Mouse (Mus musculus): ENCODE results near the gene Ltbp2. TPM values are rescaled to one million over a fixed set of nuclear protein-coding genes. Genes with fewer than 3 reads are reported as not detected.

Gene Ltbp2
- polyA plus RNA-seq, 1 experiment from 2014 or later, result 0.83 TPM

DNA sequence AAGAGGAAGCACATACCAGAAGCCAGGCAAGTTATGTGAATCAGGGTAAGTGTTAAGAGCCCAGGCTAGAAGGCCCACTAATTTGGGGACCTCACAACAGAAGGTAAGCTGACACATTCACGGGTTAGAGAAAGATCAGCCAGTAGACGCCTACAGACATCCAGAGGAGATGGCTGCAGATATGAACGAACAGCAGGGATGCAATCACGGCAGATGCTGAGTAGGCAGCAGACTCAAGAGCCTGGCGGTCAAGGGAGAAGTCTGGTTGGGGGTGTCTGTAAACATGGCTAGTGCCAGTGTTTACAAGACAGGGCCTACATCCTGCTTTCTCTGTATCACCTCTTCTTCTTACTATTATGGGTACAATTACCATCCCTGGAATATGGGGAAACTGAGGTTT, 13.1 kb downstream of the Ltbp2 start:
- Histone ChIP-seq H3K9me3 (ENCODE audit: control insufficient read depth, low read length) (no peaks in the 10 kb centered on the region), H3K4me2 (ENCODE audit: low read depth, low read length) (no peak overlapping the region), H3K4me1 (ENCODE audit: control insufficient read depth, insufficient read depth, low read length) (peaks cover 10% of the 10 kb centered on the region), H3K27ac (ENCODE audit: low read length) (no peak overlapping the region), H3K4me3 (ENCODE audit: low read length) (no peak overlapping the region), H3K27me3 (replicated peaks; ENCODE audit: control insufficient read depth, insufficient read depth, low read length) (no peaks in the 10 kb centered on the region), H3K9ac (ENCODE audit: low read depth, low read length) (no peak overlapping the region), H3K36me3 (ENCODE audit: control insufficient read depth, insufficient read depth, low read length) (no peaks in the 10 kb centered on the region)
- no peak for ATAC-seq
- 73% methylated on average over 5 of the region's 5 CpGs for WGBS

DNA sequence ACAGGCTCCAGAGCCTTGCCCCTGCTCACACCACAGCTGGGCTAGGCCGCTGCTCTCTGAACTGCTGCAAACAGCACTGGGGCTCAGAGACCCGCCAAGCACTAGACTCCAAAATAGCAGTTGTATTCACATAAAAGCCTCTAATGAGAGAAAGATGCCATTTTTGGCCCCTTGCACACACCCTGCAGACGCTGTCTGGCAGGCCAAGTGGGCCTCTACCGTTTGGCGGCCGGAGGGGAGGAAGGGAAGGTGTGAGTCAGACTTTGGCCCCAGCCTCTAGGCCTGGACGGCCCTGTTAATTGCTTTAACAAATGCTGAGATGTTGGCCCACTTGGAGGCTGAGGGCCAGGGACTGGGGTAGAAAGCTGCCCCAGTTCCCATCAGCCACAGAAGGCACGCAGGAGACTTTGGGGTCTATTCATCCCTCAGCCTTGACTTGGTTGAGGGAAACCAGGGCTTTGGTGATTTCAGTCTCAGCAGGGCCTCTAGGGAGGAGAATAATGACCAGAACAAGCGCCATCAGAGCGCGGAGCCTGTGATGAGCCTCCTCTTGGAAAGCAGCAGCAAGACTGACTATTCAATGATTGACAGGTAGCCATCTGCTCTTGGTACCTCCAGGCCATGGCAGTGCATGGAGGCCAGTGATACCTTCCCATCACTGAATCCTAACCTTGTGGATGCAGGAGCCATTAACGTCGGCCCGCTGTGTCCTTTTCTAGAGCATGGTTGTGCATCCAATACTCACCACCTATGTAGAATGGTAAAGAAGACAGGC, 14.0 kb downstream of the Ltbp2 start:
- H3K9ac ChIP-seq (ENCODE audit: low read depth, low read length), result no peak overlapping the region
- 77% methylated on average over 14 of the region's 14 CpGs for WGBS
- H3K27ac ChIP-seq (ENCODE audit: low read length), result no peak overlapping the region
- no peak overlapping the region for H3K4me3 ChIP-seq (ENCODE audit: low read length)
- no peaks in the 10 kb centered on the region for H3K27me3 ChIP-seq (replicated peaks; ENCODE audit: control insufficient read depth, insufficient read depth, low read length)
- H3K9me3 ChIP-seq (ENCODE audit: control insufficient read depth, low read length), result no peaks in the 10 kb centered on the region
- peaks cover 10% of the 10 kb centered on the region for H3K4me1 ChIP-seq (ENCODE audit: control insufficient read depth, insufficient read depth, low read length)
- ATAC-seq, result no peak
- no peaks in the 10 kb centered on the region for H3K36me3 ChIP-seq (ENCODE audit: control insufficient read depth, insufficient read depth, low read length)
- H3K4me2 ChIP-seq (ENCODE audit: low read depth, low read length), result no peak overlapping the region

DNA sequence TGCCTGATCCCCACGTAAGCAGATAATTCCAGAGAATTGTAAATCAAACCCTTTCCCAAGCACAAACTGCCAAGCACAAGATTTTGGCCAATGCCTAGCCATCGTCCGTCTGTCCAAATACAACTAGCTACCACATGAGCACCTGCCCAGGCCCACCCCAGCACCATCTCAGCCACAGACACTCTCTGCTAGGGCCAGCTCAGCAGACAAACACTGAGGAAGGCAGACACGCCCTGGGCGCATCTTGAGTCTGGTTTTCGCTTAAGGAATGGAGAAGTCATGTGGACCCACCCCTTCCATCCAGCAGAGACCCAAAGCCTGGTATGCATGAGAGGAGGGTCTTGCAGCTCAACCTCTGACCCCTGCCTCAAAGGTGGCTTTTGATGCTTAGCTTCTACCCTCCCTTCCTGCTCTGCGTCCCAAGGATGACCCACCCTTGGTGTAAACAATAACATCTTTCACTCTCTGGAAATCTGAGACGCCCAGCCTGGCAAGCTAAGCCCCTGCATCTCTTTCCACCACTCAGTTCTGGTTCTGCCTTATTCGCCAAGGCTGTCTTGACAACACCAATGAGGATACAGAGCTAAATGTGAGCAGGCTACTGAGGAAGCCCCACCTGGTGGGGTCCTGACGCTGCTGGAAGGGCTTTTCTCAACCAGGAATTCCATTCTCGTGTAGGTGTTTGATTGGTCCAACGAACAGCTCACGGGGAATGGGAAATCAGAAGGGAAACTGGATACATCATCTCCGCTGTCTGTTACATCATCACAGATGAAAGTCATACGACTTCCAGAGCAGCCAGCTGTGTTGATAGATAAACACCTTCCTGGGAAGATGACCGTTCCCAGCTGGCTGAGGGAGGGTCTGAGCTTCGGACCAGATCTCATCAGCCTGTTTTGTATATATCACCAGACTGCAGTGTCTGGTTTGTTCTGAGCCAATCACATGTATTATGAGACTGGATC, 17.9 kb downstream of the Ltbp2 start:
- no peak overlapping the region for H3K4me2 ChIP-seq (ENCODE audit: low read depth, low read length)
- no peak overlapping the region for H3K4me3 ChIP-seq (ENCODE audit: low read length)
- H3K27ac ChIP-seq (ENCODE audit: low read length), result 0 out of 2 replicates have a peak overlapping the region, but pooled peaks have one; percentile 6
- H3K27me3 ChIP-seq (replicated peaks; ENCODE audit: control insufficient read depth, insufficient read depth, low read length), result no peaks in the 10 kb centered on the region
- no peak overlapping the region for H3K9ac ChIP-seq (ENCODE audit: low read depth, low read length)
- H3K9me3 ChIP-seq (ENCODE audit: control insufficient read depth, low read length), result no peaks in the 10 kb centered on the region
- H3K4me1 ChIP-seq (ENCODE audit: control insufficient read depth, insufficient read depth, low read length), result peaks cover 10% of the 10 kb centered on the region
- H3K36me3 ChIP-seq (ENCODE audit: control insufficient read depth, insufficient read depth, low read length), result no peaks in the 10 kb centered on the region
- ATAC-seq, result peak; percentile 52
- 37% methylated on average over 17 of the region's 17 CpGs for WGBS

DNA sequence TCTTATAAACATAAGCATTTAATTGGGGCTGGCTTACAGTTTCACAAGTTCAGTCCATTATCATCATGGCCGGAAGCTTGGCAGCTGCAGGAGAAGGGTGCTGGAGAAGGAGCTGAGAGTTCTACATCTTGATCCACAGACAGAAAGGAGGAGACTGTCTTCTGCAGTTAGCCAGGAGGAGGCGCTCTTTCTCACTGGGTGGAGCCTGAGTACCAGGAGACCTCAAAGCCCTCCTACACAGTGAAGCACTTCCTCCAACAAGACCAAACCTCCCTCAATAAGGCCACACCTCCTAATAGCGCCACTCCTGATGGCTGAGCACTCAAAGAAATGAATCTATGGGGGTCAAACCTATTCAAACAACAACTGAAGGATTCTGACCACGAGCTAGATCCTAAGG, 18.6 kb downstream of the Ltbp2 start:
- Histone ChIP-seq H3K36me3 (ENCODE audit: control insufficient read depth, insufficient read depth, low read length) (no peaks in the 10 kb centered on the region), H3K9me3 (ENCODE audit: control insufficient read depth, low read length) (no peaks in the 10 kb centered on the region), H3K4me2 (ENCODE audit: low read depth, low read length) (no peak overlapping the region), H3K9ac (ENCODE audit: low read depth, low read length) (no peak overlapping the region), H3K4me3 (ENCODE audit: low read length) (no peak overlapping the region), H3K27me3 (replicated peaks; ENCODE audit: control insufficient read depth, insufficient read depth, low read length) (no peaks in the 10 kb centered on the region), H3K27ac (ENCODE audit: low read length) (no peak overlapping the region), H3K4me1 (ENCODE audit: control insufficient read depth, insufficient read depth, low read length) (peaks cover 10% of the 10 kb centered on the region)
- ATAC-seq, result no peak
- 70% methylated on average over 4 of the region's 4 CpGs for WGBS

DNA sequence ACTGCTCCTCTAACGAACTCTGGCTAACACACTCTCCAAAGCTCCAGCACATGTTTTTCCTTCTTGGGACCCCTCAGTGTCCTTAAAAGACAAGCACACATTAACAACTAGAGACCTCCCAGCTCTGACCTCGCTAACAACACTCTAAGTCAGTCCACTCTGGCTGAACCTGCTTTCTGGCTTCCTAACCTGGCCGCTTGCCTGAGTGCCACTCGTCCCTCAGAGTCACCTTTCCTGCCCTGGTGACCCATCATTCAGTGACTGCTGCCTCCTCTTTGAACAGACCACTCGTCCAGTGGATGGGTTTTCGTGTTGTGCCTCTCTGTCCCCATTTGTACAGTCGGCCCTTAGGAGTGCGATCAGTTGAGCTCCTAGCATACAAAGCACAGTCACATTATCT, 19.8 kb downstream of the Ltbp2 start:
- Histone ChIP-seq H3K4me2 (ENCODE audit: low read depth, low read length) (no peak overlapping the region), H3K27me3 (replicated peaks; ENCODE audit: control insufficient read depth, insufficient read depth, low read length) (no peaks in the 10 kb centered on the region), H3K9me3 (ENCODE audit: control insufficient read depth, low read length) (no peaks in the 10 kb centered on the region), H3K36me3 (ENCODE audit: control insufficient read depth, insufficient read depth, low read length) (no peaks in the 10 kb centered on the region), H3K27ac (ENCODE audit: low read length) (no peak overlapping the region), H3K9ac (ENCODE audit: low read depth, low read length) (no peak overlapping the region), H3K4me3 (ENCODE audit: low read length) (no peak overlapping the region), H3K4me1 (ENCODE audit: control insufficient read depth, insufficient read depth, low read length) (peaks cover 14% of the 10 kb centered on the region)
- ATAC-seq, result no peak
- WGBS, result 82% methylated on average over 8 of the region's 8 CpGs

DNA sequence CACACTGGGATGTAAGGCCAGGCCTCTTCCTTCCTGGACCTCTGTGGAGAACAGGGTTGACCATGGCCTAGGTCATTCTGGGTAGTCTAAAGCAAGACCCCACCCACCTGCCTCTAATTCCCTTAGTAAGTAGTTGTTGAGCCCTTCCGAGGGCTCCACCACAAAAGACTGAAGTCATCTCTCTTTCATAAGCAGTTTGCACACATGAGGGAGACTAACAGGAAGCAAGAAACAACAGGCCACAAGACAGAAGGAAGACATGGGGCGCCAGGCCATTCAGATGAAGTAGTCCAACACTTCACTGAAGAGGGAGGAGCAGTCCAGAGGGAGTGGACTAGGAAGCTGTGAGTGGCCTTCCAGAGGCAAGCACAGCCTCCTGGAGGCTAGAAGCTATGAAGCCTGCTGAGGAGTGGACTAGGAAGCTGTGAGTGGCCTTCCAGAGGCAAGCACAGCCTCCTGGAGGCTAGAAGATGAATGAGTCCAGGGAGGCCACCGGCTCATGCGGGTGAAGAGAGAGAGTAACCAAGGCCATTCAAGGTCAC, 21.2 kb downstream of the Ltbp2 start:
- Histone ChIP-seq H3K4me2 (ENCODE audit: low read depth, low read length) (no peak overlapping the region), H3K36me3 (ENCODE audit: control insufficient read depth, insufficient read depth, low read length) (no peaks in the 10 kb centered on the region), H3K9ac (ENCODE audit: low read depth, low read length) (no peak overlapping the region), H3K4me3 (ENCODE audit: low read length) (no peak overlapping the region), H3K4me1 (ENCODE audit: control insufficient read depth, insufficient read depth, low read length) (peaks cover 14% of the 10 kb centered on the region), H3K27me3 (replicated peaks; ENCODE audit: control insufficient read depth, insufficient read depth, low read length) (no peaks in the 10 kb centered on the region), H3K9me3 (ENCODE audit: control insufficient read depth, low read length) (no peaks in the 10 kb centered on the region), H3K27ac (ENCODE audit: low read length) (no peak overlapping the region)
- 85% methylated on average over 4 of the region's 4 CpGs for WGBS
- no peak for ATAC-seq

DNA sequence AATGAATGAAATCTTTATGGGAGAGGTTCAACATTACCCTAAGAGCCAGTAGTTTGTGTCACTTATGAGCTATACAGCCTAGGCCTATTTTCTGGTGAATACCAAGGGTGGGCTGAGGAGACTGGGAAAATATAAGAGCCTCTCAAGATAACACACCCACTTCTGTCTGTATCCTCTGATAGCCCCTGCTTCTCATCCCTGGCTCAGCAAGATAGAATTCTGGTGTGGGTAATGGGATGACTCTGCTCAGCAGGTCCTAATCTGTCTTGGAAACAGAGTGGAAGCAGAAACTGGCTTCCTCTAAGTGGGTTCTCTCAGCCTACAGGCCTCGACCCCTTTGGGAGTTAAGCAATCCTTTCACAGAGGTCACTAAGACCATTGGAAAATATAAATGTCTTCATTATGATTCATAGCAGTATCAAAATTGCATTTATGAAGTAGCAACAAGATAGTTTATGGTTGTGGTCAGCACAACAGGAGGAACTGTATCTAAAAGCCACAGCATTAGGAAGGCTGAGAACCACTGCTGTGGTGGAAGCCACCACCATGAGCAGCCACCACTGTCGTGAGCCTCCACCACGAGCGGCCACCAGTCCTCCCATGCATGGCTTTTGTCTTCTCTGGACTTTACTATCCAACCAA, 21.8 kb downstream of the Ltbp2 start:
- ATAC-seq, result no peak
- no peaks in the 10 kb centered on the region for H3K27me3 ChIP-seq (replicated peaks; ENCODE audit: control insufficient read depth, insufficient read depth, low read length)
- H3K9ac ChIP-seq (ENCODE audit: low read depth, low read length), result no peak overlapping the region
- H3K4me1 ChIP-seq (ENCODE audit: control insufficient read depth, insufficient read depth, low read length), result peaks cover 14% of the 10 kb centered on the region
- no peaks in the 10 kb centered on the region for H3K9me3 ChIP-seq (ENCODE audit: control insufficient read depth, low read length)
- H3K4me3 ChIP-seq (ENCODE audit: low read length), result no peak overlapping the region
- no peak overlapping the region for H3K4me2 ChIP-seq (ENCODE audit: low read depth, low read length)
- WGBS, result 92% methylated on average over 4 of the region's 4 CpGs
- H3K27ac ChIP-seq (ENCODE audit: low read length), result no peak overlapping the region
- no peaks in the 10 kb centered on the region for H3K36me3 ChIP-seq (ENCODE audit: control insufficient read depth, insufficient read depth, low read length)

DNA sequence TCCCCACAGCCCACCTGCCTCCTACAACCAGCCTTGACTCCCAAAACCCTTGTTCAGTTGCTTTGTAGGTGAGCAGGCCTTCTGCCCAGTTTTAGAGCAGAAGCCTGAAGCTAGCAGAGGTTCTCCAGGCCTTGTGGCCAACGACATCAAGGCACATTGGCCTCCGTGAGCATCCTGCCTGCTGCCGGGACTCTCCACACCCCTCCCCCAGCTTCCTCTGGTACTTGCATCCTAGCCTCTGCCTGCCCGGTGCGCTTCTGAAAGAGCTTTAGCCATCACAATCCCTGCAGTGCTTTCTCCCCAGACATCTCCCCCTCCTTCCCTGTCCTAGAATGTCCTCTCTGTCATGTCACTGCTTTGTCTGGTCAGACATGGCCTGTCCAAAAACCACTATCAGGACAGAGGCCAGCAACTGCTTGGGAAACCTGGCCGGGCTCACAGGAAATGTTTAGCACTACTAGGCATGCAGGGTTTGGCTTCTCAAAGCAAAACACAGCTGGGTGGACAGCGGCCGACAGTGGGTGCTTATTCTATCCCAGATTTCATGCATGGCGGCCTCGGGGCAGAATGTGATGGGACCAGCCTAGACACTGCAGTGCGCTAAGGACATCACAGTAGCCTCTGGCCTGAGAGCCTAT, 24.8 kb downstream of the Ltbp2 start:
- Histone ChIP-seq H3K4me3 (ENCODE audit: low read length) (no peak overlapping the region), H3K27ac (ENCODE audit: low read length) (no peak overlapping the region), H3K4me1 (ENCODE audit: control insufficient read depth, insufficient read depth, low read length) (peaks cover 21% of the 10 kb centered on the region), H3K9ac (ENCODE audit: low read depth, low read length) (no peak overlapping the region), H3K36me3 (ENCODE audit: control insufficient read depth, insufficient read depth, low read length) (no peaks in the 10 kb centered on the region), H3K27me3 (replicated peaks; ENCODE audit: control insufficient read depth, insufficient read depth, low read length) (no peaks in the 10 kb centered on the region), H3K9me3 (ENCODE audit: control insufficient read depth, low read length) (no peaks in the 10 kb centered on the region), H3K4me2 (ENCODE audit: low read depth, low read length) (no peak overlapping the region)
- ATAC-seq, result 0 out of 2 replicates have a peak, but pooled peaks have one; percentile 11
- WGBS, result 48% methylated on average over 11 of the region's 11 CpGs
